Mouse (Mus musculus) bone marrow macrophage, adult 2 months (primary cell): ENCODE measurements around the gene Cox14. TPM values are rescaled to one million over a fixed set of nuclear protein-coding genes. Genes with fewer than 3 reads are reported as not detected.

Experiments
- H3K27ac ChIP-seq: 2 replicates; pipeline ENCODE4 v1.5.1; 2012; ENCODE audit warnings: low read depth, low read length; ENCODE audit not compliant: insufficient read depth
- H3K4me1 ChIP-seq: 2 replicates; pipeline ENCODE4 v1.6.1; 2012; ENCODE audit warnings: low read length; ENCODE audit not compliant: control insufficient read depth, insufficient read depth
- H3K4me3 ChIP-seq: 2 replicates; pipeline ENCODE4 v1.5.1; 2012; ENCODE audit warnings: mild to moderate bottlenecking, low read length, moderate library complexity; ENCODE audit not compliant: insufficient read depth
- CTCF ChIP-seq: IDR thresholded peaks from 2 replicates; pipeline ENCODE4 v1.5.1; 2012; ENCODE audit warnings: low read depth, mild to moderate bottlenecking, low read length, moderate library complexity
- POLR2A ChIP-seq: IDR thresholded peaks from 2 replicates; pipeline ENCODE4 v1.6.1; 2012; ENCODE audit warnings: mild to moderate bottlenecking, low read depth, low read length, borderline replicate concordance
- polyA plus RNA-seq: library from polyadenylated mRNA; stranded (reverse); fragments of >200 nt; gene quantifications from 2 replicates; pipeline ENCODE4 v1.2.4, GENCODE M21; 2012; ENCODE audit not compliant: missing spikeins, insufficient read depth, insufficient read length

Gene Cox14
- polyA plus RNA-seq, 1 experiment = 62.3 TPM

DNA sequence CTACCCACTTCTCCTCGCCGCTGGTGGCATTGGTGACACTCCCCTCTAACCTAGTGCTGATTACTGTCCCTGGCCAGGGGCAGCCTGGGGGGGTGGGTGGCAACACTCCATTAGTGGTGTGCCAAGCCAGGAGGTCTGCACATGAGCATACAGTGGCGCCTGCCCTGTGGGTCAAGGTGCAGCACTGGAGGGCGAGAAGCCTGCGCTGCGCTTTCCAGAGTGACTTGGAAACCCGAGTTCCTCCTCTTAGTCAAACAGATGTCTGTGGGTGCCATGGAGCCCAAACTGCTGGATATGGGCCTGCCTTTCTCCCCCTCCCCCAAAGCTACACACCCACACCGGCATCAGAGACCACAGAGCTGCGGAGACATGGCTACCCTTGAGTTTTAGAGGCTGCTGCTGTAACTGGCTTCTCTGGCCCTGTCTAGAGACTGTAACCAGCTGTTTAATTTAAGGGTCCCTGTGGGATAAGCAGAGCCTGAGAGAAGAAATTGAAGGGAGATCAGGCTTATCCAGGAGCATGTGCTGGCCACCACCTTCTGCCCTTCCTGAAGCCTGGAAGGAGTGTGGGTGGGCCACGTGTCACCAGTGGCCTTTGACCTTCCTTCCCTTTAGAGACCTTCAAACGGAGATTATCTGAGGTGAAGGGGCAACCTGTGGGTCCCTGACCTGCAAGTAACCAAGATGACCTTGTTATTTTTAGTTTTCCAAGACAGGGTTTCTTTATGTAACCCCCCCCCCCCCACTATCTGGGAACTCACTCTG is 9.3 kb upstream of the Cox14 start:
- TF ChIP-seq POLR2A (no peak), CTCF (no peak)
- no peak overlapping the region for H3K4me3 ChIP-seq
- H3K27ac ChIP-seq = no peak overlapping the region; the same call in 1 of the 2 replicates
- H3K4me1 ChIP-seq = peaks cover 15% of the 10 kb centered on the region

GRCm38 (mm10) chr15:99716814-99717213 is 8.6 kb upstream of the Cox14 start:
- no peak for TF ChIP-seq CTCF
- TF ChIP-seq POLR2A = no peak
- H3K4me3 ChIP-seq = no peak overlapping the region
- H3K27ac ChIP-seq = no peak overlapping the region
- H3K4me1 ChIP-seq = peaks cover 16% of the 10 kb centered on the region

DNA sequence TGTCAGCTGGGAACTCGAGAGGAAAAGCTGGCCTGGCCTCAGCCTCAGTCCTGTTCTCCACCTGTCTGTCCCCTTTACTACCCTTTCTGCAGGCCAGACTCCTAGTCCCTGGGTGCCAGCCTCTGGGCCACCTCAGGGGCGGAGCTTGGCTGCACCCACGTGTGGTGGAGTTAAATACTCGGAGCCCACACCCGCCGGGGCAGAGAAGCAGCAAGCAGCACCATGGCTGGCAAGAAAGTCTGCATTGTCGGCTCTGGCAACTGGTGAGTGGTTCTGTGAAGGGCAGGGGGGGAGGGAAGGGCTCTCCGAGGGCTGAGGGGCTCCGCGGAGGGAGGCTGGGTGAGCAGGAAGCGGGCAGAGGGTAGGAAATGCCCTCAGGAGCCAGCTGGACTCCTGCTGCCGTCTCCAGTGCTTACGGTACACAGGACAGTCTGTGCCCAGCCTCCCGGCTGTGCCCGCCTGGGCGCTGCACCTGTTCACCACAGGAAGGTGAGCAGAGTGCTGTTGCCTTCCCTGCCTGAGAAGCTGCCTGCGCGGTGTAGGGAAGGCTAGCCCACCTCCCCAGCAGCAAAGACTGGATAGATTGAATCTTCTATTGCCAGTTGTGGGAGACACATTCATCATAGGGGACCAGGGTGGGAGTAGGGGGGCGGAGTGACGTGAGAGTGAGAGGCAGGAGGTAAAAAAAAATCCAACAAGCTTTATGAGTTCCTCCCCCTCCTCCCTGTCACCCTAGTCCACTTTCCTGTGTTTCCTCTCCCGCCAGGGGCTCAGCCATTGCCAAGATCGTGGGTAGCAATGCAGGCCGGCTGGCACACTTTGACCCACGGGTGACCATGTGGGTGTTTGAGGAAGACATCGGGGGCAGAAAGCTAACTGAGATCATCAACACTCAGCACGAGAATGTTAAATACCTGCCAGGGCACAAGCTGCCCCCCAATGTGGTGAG is 7.8 kb upstream of the Cox14 start, which contains the start of gene Gpd1:
TSS of gene Gpd1 (plus strand) at position 130 of the 949 bp plus-strand sequence.
- peaks cover 24% of the 10 kb centered on the region for H3K4me1 ChIP-seq
- H3K27ac ChIP-seq = no peak within 1 kb of the TSS
- TF ChIP-seq POLR2A (no peak), CTCF (no peak)
- H3K4me3 ChIP-seq = no peak within 1 kb of the TSS

- H3K4me1 ChIP-seq = peaks cover 33% of the 10 kb centered on the region
- no peak overlapping the region for H3K4me3 ChIP-seq
- no peak overlapping the region for H3K27ac ChIP-seq
- TF ChIP-seq CTCF = no peak
Measured at GRCm38 (mm10) chr15:99718461-99719021, 6.9 kb upstream of the Cox14 start.

- TF ChIP-seq POLR2A (no peak), CTCF (no peak)
- Histone ChIP-seq H3K27ac (no peak overlapping the region), H3K4me1 (peaks cover 33% of the 10 kb centered on the region), H3K4me3 (no peak overlapping the region)
Measured at GRCm38 (mm10) chr15:99719865-99720264, 5.6 kb upstream of the Cox14 start.

DNA sequence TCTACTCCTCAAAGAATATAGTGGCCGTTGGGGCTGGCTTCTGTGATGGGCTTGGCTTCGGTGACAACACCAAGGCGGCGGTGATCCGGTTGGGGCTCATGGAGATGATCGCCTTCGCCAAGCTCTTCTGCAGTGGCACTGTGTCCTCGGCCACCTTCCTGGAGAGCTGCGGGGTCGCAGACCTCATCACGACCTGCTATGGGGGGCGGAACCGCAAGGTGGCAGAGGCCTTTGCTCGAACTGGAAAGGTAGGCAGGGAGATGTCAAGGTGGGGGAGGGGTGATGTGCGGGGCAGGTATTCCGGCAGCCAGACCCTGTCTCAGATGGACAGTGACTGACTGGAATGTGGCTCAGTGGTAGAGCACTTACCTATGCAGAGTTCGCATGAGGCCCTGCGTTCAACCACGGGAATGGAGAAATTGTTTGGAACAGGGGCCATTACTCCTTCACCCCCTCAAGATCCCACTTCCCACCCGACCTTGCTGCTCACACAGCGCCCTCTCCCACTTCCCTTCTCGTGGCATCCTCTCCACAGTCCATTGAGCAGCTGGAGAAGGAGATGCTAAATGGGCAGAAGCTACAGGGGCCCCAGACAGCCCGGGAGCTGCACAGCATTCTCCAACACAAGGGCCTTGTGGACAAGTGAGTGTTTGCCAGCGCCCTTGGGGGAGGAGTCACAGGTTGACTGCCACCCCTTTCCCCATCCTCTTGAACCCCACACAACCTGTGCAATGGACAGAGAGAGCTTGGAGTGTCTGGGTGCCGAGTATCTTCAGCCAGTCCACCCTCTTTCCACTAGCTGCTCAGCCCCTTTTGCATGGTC is 3.3 kb upstream of the Cox14 start:
- H3K4me3 ChIP-seq = no peak overlapping the region
- TF ChIP-seq POLR2A (no peak), CTCF (no peak)
- H3K4me1 ChIP-seq = peaks cover 20% of the 10 kb centered on the region
- H3K27ac ChIP-seq = no peak overlapping the region

- peak overlapping the region; percentile 95 for H3K27ac ChIP-seq
Measured at GRCm38 (mm10) chr15:99723120-99723514, 2.3 kb upstream of the Cox14 start.

GRCm38 (mm10) chr15:99723515-99724291 is 1.7 kb upstream of the Cox14 start:
- Histone ChIP-seq H3K4me3 (peak overlapping the region; percentile 52), H3K27ac (peak overlapping the region; percentile 95), H3K4me1 (peaks cover 20% of the 10 kb centered on the region)
- TF ChIP-seq CTCF (no peak), POLR2A (no peak)

More at GRCm38 (mm10) chr15:99723120-99723514, 2.3 kb upstream of the Cox14 start:
- TF ChIP-seq CTCF (no peak), POLR2A (no peak)
- Histone ChIP-seq H3K4me1 (peaks cover 20% of the 10 kb centered on the region), H3K4me3 (peak overlapping the region; percentile 48)
